Mouse (Mus musculus) embryonic fibroblast, embryonic 13.5 days (primary cell): ENCODE measurements around the gene Ntn4. TPM values are rescaled to one million over a fixed set of nuclear protein-coding genes. Genes with fewer than 3 reads are reported as not detected.

ENCODE experiments used
- H3K27ac ChIP-seq: 2 replicates; pipeline ENCODE4 v1.5.1; 2012; ENCODE audit warnings: low read length, control low read depth, inconsistent platforms; ENCODE audit not compliant: insufficient read depth
- H3K4me1 ChIP-seq: 2 replicates; pipeline ENCODE4 v1.6.1; 2011; ENCODE audit warnings: low read length; ENCODE audit not compliant: control insufficient read depth, insufficient read depth
- H3K4me3 ChIP-seq: 2 replicates; pipeline ENCODE4 v1.5.1; 2011; ENCODE audit warnings: mild to moderate bottlenecking, control low read depth, low read length; ENCODE audit not compliant: insufficient read depth
- CTCF ChIP-seq: IDR thresholded peaks from 2 replicates; pipeline ENCODE4 v1.5.1; 2011; ENCODE audit warnings: mild to moderate bottlenecking, control low read depth, low read length, moderate library complexity, borderline replicate concordance; ENCODE audit not compliant: insufficient read depth
- POLR2A ChIP-seq: IDR thresholded peaks from 2 replicates; pipeline ENCODE4 v1.6.1; 2011; ENCODE audit warnings: low read depth, mild to moderate bottlenecking, control low read depth, low read length, moderate library complexity
- polyA plus RNA-seq: library from polyadenylated mRNA; stranded (reverse); fragments of >200 nt; gene quantifications from 2 replicates; pipeline ENCODE4 v1.2.4, GENCODE M21; 2011; ENCODE audit warnings: low read depth; ENCODE audit not compliant: missing spikeins, insufficient read length

Gene Ntn4
- polyA plus RNA-seq, 1 experiment = 18.6 TPM

DNA sequence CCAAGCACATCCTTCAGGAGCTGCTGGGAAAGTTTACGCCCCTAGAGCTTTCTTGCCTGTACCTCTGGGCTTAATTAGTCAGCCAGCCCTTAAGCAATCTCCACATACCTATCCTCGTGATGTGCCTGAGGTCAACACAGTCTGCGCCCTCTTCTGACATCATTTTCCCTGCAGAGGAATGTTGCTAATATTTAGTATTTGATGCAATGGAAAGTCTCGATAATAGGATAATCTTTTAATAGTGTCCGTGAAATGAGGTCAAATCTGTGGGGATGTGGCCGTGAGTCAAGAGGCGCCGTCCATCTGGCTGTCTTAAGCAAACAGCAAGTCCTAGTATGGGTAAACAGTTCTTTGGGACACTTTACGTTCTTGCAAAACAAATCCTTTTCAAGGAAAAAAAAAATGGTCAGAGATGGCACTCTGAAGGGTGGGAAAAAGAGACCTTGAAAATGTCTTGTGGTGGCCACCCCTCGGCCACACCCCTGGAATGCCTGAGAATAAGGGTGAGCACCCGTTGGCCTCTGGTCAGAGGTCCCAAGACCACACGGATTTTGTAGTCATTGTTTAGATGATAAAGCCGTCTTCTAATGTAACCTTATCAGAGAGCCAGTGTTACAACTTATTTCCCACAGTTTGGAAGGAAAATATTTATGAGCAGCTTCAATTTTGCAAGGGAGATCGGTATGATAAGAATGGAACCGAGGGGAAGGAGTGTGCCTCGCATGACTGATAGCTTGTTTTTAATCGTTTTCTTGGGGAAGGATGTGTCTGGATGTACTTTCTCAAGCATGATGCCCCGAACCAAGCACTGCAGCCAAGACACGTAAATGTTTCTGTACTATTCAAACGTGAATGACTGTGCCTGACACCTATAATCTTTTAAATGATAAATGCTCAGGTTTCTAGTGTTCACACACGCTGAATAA is 109.0 kb downstream of the Ntn4 start:
- TF ChIP-seq CTCF = no peak
- no peak for TF ChIP-seq POLR2A
- Histone ChIP-seq H3K27ac (peak overlapping the region; percentile 8; the same call in 1 of the 2 replicates), H3K4me1 (peaks cover 5% of the 10 kb centered on the region; the same call in 1 of the 2 replicates), H3K4me3 (no peak overlapping the region)

DNA sequence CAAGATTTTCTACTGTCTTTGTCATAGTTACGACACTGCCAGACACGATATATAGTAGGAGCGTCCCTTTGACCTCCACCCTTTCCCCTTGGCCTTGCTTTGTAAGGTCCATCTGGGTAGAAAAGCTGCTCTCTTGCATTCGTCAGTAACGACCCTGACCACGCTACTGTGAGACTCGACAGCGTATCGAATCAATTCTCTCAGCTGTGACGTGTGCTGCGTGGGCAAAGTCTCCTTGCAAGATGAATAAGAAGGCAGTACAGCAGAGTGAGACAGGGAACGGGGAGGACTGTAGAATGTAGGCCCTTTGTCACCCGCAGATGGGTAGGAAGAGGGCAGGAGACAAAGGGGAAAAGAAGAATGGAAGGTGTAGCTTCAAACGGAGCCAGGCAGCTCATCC is 110.8 kb downstream of the Ntn4 start:
- Histone ChIP-seq H3K4me3 (no peak overlapping the region), H3K27ac (no peak overlapping the region), H3K4me1 (peaks cover 5% of the 10 kb centered on the region; the same call in 1 of the 2 replicates)
- TF ChIP-seq POLR2A = no peak
- TF ChIP-seq CTCF = no peak

GRCm38 (mm10) chr10:93753711-93754391 is 113.4 kb downstream of the Ntn4 start:
- no peak for TF ChIP-seq POLR2A
- no peak for TF ChIP-seq CTCF
- Histone ChIP-seq H3K4me3 (no peak overlapping the region), H3K27ac (no peak overlapping the region), H3K4me1 (peaks cover 20% of the 10 kb centered on the region)

DNA sequence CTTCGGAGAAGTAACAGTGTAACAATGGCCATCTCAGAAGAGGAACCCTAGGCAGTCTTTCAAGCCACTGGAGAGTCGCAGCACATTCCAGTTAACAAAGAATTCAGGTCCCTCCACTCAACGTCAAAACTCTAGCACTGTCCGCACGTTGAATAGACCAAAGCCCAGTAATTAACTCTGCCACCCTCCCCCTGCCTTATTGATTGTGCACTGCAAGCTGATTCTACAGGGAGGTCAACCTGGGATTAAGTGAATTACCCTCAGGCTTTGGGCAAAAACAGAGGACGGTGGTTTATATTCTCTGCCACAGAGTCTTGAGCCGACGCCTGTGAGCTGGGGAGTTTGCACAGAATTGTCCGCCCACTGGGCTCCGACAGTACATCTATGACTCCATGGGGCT is 115.7 kb downstream of the Ntn4 start:
- TF ChIP-seq CTCF (no peak), POLR2A (no peak)
- peaks cover 15% of the 10 kb centered on the region for H3K4me1 ChIP-seq
- no peak overlapping the region for H3K4me3 ChIP-seq
- no peak overlapping the region for H3K27ac ChIP-seq

DNA sequence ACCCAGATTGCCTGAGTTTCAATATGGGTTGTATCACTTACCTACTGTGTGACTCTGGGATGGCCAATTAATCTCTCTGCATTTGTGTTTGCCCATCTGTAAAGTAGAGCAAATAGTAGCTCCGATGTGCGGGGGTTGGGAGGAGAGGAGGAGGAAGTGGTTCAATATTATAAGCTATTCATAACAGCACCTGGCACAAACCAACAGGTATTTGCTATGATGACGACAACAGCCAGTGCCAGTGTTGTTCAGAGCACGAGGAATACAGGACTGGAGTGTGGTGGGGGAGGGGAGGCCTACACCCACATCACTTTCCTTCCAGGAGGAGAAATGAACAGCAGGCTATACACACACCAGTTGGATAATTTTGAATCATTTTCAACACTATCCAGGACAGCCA is 119.2 kb downstream of the Ntn4 start:
- H3K27ac ChIP-seq = no peak overlapping the region
- peaks cover 15% of the 10 kb centered on the region for H3K4me1 ChIP-seq
- H3K4me3 ChIP-seq = no peak overlapping the region
- no peak for TF ChIP-seq CTCF
- TF ChIP-seq POLR2A = no peak

DNA sequence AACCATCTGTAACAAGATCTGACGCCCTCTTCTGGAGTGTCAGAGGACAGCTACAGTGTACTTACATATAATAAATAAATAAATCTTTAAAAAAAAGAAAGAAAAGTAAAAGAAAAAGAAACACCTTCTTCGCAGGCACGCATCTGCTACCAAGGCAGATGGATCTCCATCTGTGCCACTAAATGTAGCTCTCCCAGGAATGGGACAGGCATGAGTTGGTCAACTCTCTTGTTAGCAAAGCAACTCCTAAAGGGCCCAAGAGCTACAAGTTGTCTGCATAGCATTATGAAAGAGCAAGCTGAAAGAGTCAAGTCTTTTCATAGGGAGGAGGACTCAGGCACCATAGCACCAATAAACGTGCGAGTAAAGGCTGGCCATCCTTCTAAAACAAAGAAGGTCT is 119.9 kb downstream of the Ntn4 start:
- H3K4me1 ChIP-seq = peaks cover 15% of the 10 kb centered on the region
- no peak overlapping the region for H3K4me3 ChIP-seq
- TF ChIP-seq CTCF = no peak
- TF ChIP-seq POLR2A = no peak

GRCm38 (mm10) chr10:93763074-93763473 is 122.6 kb downstream of the Ntn4 start:
- Histone ChIP-seq H3K4me3 (no peak overlapping the region), H3K27ac (no peak overlapping the region), H3K4me1 (peaks cover 6% of the 10 kb centered on the region; the same call in 1 of the 2 replicates)
- TF ChIP-seq CTCF = peak; percentile 39; the same call in 1 of the 2 replicates
- no peak for TF ChIP-seq POLR2A

More for the DNA sequence above, 119.9 kb downstream of the Ntn4 start:
- H3K27ac ChIP-seq = no peak overlapping the region

- H3K4me3 ChIP-seq = no peak overlapping the region
- no peaks in the 10 kb centered on the region for H3K4me1 ChIP-seq
- TF ChIP-seq CTCF = no peak
- TF ChIP-seq POLR2A = no peak
- no peak overlapping the region for H3K27ac ChIP-seq
These were observed 125.7 kb downstream of the Ntn4 start for GRCm38 (mm10) chr10:93766221-93766620.

GRCm38 (mm10) chr10:93767245-93767644 is 126.8 kb downstream of the Ntn4 start:
- Histone ChIP-seq H3K27ac (0 out of 2 replicates have a peak overlapping the region, but pooled peaks have one; percentile 34), H3K4me3 (no peak overlapping the region), H3K4me1 (no peaks in the 10 kb centered on the region; the same call in 1 of the 2 replicates)
- TF ChIP-seq POLR2A (no peak), CTCF (no peak)

DNA sequence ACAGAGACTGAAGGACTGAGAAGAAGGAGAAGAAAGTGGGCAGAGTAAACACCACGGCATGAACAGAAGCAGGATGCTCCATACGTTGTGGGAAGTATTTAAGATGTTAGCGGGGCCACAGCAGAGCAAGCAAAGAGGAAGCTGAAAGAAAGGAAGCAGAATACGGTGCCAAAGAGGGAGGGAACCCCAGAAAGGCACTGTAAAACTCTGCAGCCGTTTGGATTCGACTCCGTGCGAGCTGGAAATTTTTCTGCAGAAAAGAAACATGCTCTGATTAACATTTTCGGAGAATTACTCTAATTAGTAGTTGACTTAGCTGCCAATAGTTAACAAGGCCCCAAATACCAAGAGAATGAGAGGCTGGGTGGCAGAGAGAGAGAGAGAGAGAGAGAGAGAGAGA is 127.7 kb downstream of the Ntn4 start:
- TF ChIP-seq POLR2A (no peak), CTCF (no peak)
- no peaks in the 10 kb centered on the region; the same call in 1 of the 2 replicates for H3K4me1 ChIP-seq
- H3K27ac ChIP-seq = no peak overlapping the region
- H3K4me3 ChIP-seq = no peak overlapping the region
